Mouse (Mus musculus) G1E (cell line): ENCODE results near the gene Ndufc1.

Source experiments
- CTCF ChIP-seq: IDR thresholded peaks from 2 replicates; pipeline ENCODE4 v1.5.1; 2012; ENCODE audit warnings: low read depth, low read length, inconsistent platforms, mixed read lengths
- POLR2AphosphoS5 ChIP-seq: IDR thresholded peaks from 2 replicates; pipeline ENCODE4 v1.6.1; 2012; ENCODE audit warnings: low read depth, low read length, inconsistent platforms; ENCODE audit not compliant: insufficient replicate concordance
- TAL1 ChIP-seq: conservative IDR thresholded peaks from 2 replicates; pipeline ENCODE4 v1.6.1; 2012; ENCODE audit warnings: low read depth, low read length, inconsistent platforms, mixed read lengths

DNA sequence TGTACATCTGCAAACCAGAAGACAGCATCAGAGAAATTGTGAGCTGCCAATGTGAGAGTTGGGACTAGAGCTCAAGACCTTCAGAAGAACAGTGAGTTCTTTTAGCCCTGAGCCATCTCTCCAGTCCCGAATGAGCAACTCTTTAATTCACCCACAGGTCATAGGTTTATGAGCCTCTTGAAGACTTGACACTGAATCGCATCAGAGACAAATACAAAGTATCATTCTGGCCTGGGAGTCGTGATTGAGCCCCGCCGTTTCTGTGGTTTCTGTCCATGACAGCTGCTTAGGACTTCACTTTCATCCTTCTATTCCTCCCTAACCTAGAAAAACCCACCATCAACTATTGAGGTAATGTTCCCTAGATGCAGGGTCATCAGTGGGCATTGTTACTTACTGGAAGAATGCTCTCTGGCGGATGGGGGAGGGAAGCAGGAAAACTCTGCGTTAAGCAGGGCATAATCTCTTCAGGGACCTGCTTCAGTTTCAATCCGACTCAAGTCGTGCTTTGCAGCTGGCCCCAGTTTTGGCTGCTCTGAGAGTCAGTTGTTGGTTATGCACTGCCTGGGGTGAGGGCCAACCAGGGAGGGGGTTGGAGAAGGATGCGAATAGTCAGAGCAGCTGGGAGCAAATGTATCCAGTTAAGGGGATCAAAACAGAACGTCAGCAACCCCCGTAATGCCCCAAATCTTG lies 22.2 kb downstream of the Ndufc1 start:
- TF ChIP-seq CTCF: no peak
- TF ChIP-seq POLR2AphosphoS5: no peak
- TF ChIP-seq TAL1: no peak
